Mouse (Mus musculus) v-Abl transformed pro-B cells (cell line): ENCODE data around the gene Mtm1.

Experiments used
- in situ Hi-C, 2 experiments: fragments of 400-800 bp; cut with MboI; formaldehyde crosslinking; loops; one replicate each; pipeline ENCODE4 v1.15.1; 2025; ENCODE audit not compliant: unreplicated experiment in 2 of 2

The Mtm1 gene

GRCm38 (mm10) chrX:71274150-71274549 is 63.6 kb downstream of the Mtm1 start:
- in situ Hi-C loops = no loop called here

GRCm38 (mm10) chrX:71285473-71285872 is 74.9 kb downstream of the Mtm1 start:
- in situ Hi-C loops = no loop called here

- in situ Hi-C loops = no loop called here
Measured at GRCm38 (mm10) chrX:71287088-71287487, 76.5 kb downstream of the Mtm1 start.

GRCm38 (mm10) chrX:71294191-71294590 is 83.6 kb downstream of the Mtm1 start:
- in situ Hi-C loops = no loop called here

GRCm38 (mm10) chrX:71296005-71296404 is 85.4 kb downstream of the Mtm1 start:
- in situ Hi-C loops = no loop called here

GRCm38 (mm10) chrX:71302148-71302547 is 91.6 kb downstream of the Mtm1 start:
- in situ Hi-C loops = loop anchor here in 1 of 2 experiments (10.0 to 25.0 kb wide), 3 partner anchors 97 to 940 kb away; partner anchors contain the start of gene Ids

GRCm38 (mm10) chrX:71311229-71311628 is 100.7 kb downstream of the Mtm1 start:
- in situ Hi-C loops = loop anchor here (5.0 to 25.0 kb wide), 4 partner anchors 599 to 949 kb away; partner anchors contain the start of gene Ids (in 1 of the 2)

GRCm38 (mm10) chrX:71314380-71314779 is 103.8 kb downstream of the Mtm1 start:
- in situ Hi-C loops = loop anchor here (5.0 to 25.0 kb wide), 4 partner anchors 602 to 952 kb away; partner anchors contain the start of gene Ids (in 1 of the 2)

GRCm38 (mm10) chrX:71352033-71352432 is 141.5 kb downstream of the Mtm1 start:
- in situ Hi-C loops = loop anchor here in 1 of 2 experiments (25.0 kb wide), 2 partner anchors 115 to 990 kb away; partner anchors contain the start of gene Ids

- in situ Hi-C loops = loop anchor here in 1 of 2 experiments (25.0 kb wide), 2 partner anchors 118 to 993 kb away; partner anchors contain the start of gene Ids
Measured at GRCm38 (mm10) chrX:71355331-71355730, 144.8 kb downstream of the Mtm1 start.

- in situ Hi-C loops = loop anchor here (10.0 to 25.0 kb wide), 3 partner anchors 124 to 999 kb away; partner anchors contain the start of gene Ids (in 1 of the 2)
Measured at GRCm38 (mm10) chrX:71361793-71362192, 151.2 kb downstream of the Mtm1 start.

- in situ Hi-C loops = loop anchor here (10.0 to 25.0 kb wide), 3 partner anchors 127 to 1002 kb away; partner anchors contain the start of gene Ids (in 1 of the 2)
Measured at GRCm38 (mm10) chrX:71364062-71364461, 153.5 kb downstream of the Mtm1 start.

- in situ Hi-C loops = loop anchor here (10.0 to 25.0 kb wide), 3 partner anchors 127 to 1002 kb away; partner anchors contain the start of gene Ids (in 1 of the 2)
Measured at GRCm38 (mm10) chrX:71364554-71364991, 154.0 kb downstream of the Mtm1 start, which contains the start of gene Mtmr1. Mtmr1 (plus strand) TSS chrX:71364760.

- in situ Hi-C loops = loop anchor here (10.0 to 25.0 kb wide), 3 partner anchors 128 to 1003 kb away; partner anchors contain the start of gene Ids (in 1 of the 2)
Measured at GRCm38 (mm10) chrX:71365011-71365410, 154.4 kb downstream of the Mtm1 start.
